Mouse (Mus musculus): ENCODE data around the gene Tbx19. TPM values are rescaled to one million over a fixed set of nuclear protein-coding genes. Genes with fewer than 3 reads are reported as not detected.

The Tbx19 gene
- polyA plus RNA-seq, 1 experiment: not detected

- H3K79me3 ChIP-seq (ENCODE audit: low read depth): no peaks in the 10 kb centered on the region
- TF ChIP-seq MYOD1 (IDR thresholded peaks at IDR 0.05; ENCODE audit: control insufficient read depth, insufficient read length, low read depth) (no peak), USF1 (IDR thresholded peaks at IDR 0.05; ENCODE audit: low read depth) (no peak), FOSL1 (IDR thresholded peaks at IDR 0.05; ENCODE audit: insufficient read depth, low read length, poor library complexity, severe bottlenecking) (no peak), MAX (IDR thresholded peaks at IDR 0.05) (no peak), CTCF (IDR thresholded peaks at IDR 0.05; ENCODE audit: control insufficient read depth, insufficient read depth, insufficient read length) (no peak), CEBPB (IDR thresholded peaks at IDR 0.05; ENCODE audit: low read depth) (no peak), MYOG (IDR thresholded peaks at IDR 0.05; ENCODE audit: control insufficient read depth, extremely low read depth, insufficient read length) (no peak)
Observed at GRCm38 (mm10) chr1:165185116-165185515, 24.5 kb upstream of the Tbx19 start.

GRCm38 (mm10) chr1:165184178-165184577 is 23.6 kb upstream of the Tbx19 start:
- Histone ChIP-seq H3K36me3 (ENCODE audit: control insufficient read depth, insufficient read depth) (no peaks in the 10 kb centered on the region), H3K27me3 (ENCODE audit: control insufficient read depth, insufficient read depth, insufficient read length) (no peaks in the 10 kb centered on the region), H3K4me3 (ENCODE audit: insufficient read depth, poor library complexity, severe bottlenecking) (no peak overlapping the region), H3ac (ENCODE audit: control insufficient read depth, insufficient read length, low read depth) (no peak overlapping the region), H3K79me2 (ENCODE audit: control insufficient read depth, insufficient read depth) (no peaks in the 10 kb centered on the region), H3K79me3 (ENCODE audit: low read depth) (no peaks in the 10 kb centered on the region)
- TF ChIP-seq CEBPB (IDR thresholded peaks at IDR 0.05; ENCODE audit: low read depth): no peak
- TF ChIP-seq MYOD1 (IDR thresholded peaks at IDR 0.05; ENCODE audit: control insufficient read depth, insufficient read length, low read depth): no peak
- no peak for TF ChIP-seq MYOG (IDR thresholded peaks at IDR 0.05; ENCODE audit: control insufficient read depth, extremely low read depth, insufficient read length)
- TF ChIP-seq USF1 (IDR thresholded peaks at IDR 0.05; ENCODE audit: low read depth): no peak
- TF ChIP-seq CTCF (IDR thresholded peaks at IDR 0.05; ENCODE audit: control insufficient read depth, insufficient read depth, insufficient read length): no peak
- TF ChIP-seq MAX (IDR thresholded peaks at IDR 0.05): no peak
- no peak for TF ChIP-seq FOSL1 (IDR thresholded peaks at IDR 0.05; ENCODE audit: insufficient read depth, low read length, poor library complexity, severe bottlenecking)

More at GRCm38 (mm10) chr1:165185116-165185515, 24.5 kb upstream of the Tbx19 start:
- H3K36me3 ChIP-seq (ENCODE audit: control insufficient read depth, insufficient read depth): no peaks in the 10 kb centered on the region
- H3K79me2 ChIP-seq (ENCODE audit: control insufficient read depth, insufficient read depth): no peaks in the 10 kb centered on the region
- no peak overlapping the region for H3ac ChIP-seq (ENCODE audit: control insufficient read depth, insufficient read length, low read depth)
- no peaks in the 10 kb centered on the region for H3K27me3 ChIP-seq (ENCODE audit: control insufficient read depth, insufficient read depth, insufficient read length)
- H3K4me3 ChIP-seq (ENCODE audit: insufficient read depth, poor library complexity, severe bottlenecking): no peak overlapping the region

DNA sequence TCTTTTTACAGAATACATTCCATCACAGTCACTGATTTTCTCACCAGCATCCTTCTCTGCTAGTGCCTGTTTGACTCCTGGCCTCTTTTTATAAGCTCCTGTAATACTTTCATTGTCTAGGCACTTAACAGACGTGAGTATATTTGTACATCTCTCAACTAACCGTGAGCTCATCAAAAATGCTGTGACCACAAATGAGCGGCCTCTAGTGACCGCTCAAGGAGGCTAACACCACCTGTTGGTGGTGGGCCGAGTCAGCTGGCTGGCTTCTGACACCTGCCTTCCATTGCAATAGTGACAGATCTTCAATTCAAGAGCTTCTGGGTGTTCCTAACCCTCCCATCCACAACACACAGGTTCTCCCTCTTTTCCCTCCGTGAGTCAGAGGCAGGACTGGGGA is 22.8 kb upstream of the Tbx19 start:
- TF ChIP-seq MAX (IDR thresholded peaks at IDR 0.05) (no peak), MYOG (IDR thresholded peaks at IDR 0.05; ENCODE audit: control insufficient read depth, extremely low read depth, insufficient read length) (no peak), FOSL1 (IDR thresholded peaks at IDR 0.05; ENCODE audit: insufficient read depth, low read length, poor library complexity, severe bottlenecking) (no peak), CEBPB (IDR thresholded peaks at IDR 0.05; ENCODE audit: low read depth) (no peak), CTCF (IDR thresholded peaks at IDR 0.05; ENCODE audit: control insufficient read depth, insufficient read depth, insufficient read length) (no peak), MYOD1 (IDR thresholded peaks at IDR 0.05; ENCODE audit: control insufficient read depth, insufficient read length, low read depth) (peak; percentile 29)
- Histone ChIP-seq H3K79me3 (ENCODE audit: low read depth) (no peaks in the 10 kb centered on the region), H3K36me3 (ENCODE audit: control insufficient read depth, insufficient read depth) (peaks cover 3% of the 10 kb centered on the region), H3K27me3 (ENCODE audit: control insufficient read depth, insufficient read depth, insufficient read length) (no peaks in the 10 kb centered on the region), H3K4me3 (ENCODE audit: insufficient read depth, poor library complexity, severe bottlenecking) (no peak overlapping the region), H3K79me2 (ENCODE audit: control insufficient read depth, insufficient read depth) (no peaks in the 10 kb centered on the region), H3ac (ENCODE audit: control insufficient read depth, insufficient read length, low read depth) (no peak overlapping the region)

DNA sequence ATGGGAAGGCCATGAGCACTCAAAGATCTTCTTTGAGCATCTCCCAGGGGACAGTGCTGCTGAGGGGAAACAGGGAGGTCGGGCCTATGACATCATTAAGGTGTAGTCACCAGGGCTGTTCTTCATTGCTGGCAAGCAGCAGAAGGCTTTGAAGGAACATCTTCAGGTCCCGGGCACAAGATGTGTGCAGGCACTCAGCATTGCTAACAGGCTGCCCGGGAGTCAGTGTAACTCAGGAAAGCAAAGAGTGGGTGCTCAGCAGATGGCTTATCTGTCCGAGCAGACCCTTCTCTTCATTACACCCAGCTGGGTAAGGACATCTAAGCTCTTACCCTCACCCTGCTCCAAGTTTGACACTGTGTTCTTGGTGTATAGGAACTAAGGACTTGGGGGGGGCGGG is 18.7 kb upstream of the Tbx19 start:
- TF ChIP-seq USF1 (IDR thresholded peaks at IDR 0.05; ENCODE audit: low read depth) (no peak), FOSL1 (IDR thresholded peaks at IDR 0.05; ENCODE audit: insufficient read depth, low read length, poor library complexity, severe bottlenecking) (no peak), MAX (IDR thresholded peaks at IDR 0.05) (no peak), CEBPB (IDR thresholded peaks at IDR 0.05; ENCODE audit: low read depth) (no peak), CTCF (IDR thresholded peaks at IDR 0.05; ENCODE audit: control insufficient read depth, insufficient read depth, insufficient read length) (no peak), MYOG (IDR thresholded peaks at IDR 0.05; ENCODE audit: control insufficient read depth, extremely low read depth, insufficient read length) (no peak), MYOD1 (IDR thresholded peaks at IDR 0.05; ENCODE audit: control insufficient read depth, insufficient read length, low read depth) (no peak)
- no peaks in the 10 kb centered on the region for H3K27me3 ChIP-seq (ENCODE audit: control insufficient read depth, insufficient read depth, insufficient read length)
- peaks cover 11% of the 10 kb centered on the region for H3K36me3 ChIP-seq (ENCODE audit: control insufficient read depth, insufficient read depth)
- no peaks in the 10 kb centered on the region for H3K79me3 ChIP-seq (ENCODE audit: low read depth)
- no peak overlapping the region for H3K4me3 ChIP-seq (ENCODE audit: insufficient read depth, poor library complexity, severe bottlenecking)
- H3ac ChIP-seq (ENCODE audit: control insufficient read depth, insufficient read length, low read depth): no peak overlapping the region
- H3K79me2 ChIP-seq (ENCODE audit: control insufficient read depth, insufficient read depth): no peaks in the 10 kb centered on the region

GRCm38 (mm10) chr1:165178075-165178474 is 17.5 kb upstream of the Tbx19 start:
- Histone ChIP-seq H3K36me3 (ENCODE audit: control insufficient read depth, insufficient read depth) (peaks cover 11% of the 10 kb centered on the region), H3K4me3 (ENCODE audit: insufficient read depth, poor library complexity, severe bottlenecking) (no peak overlapping the region), H3ac (ENCODE audit: control insufficient read depth, insufficient read length, low read depth) (no peak overlapping the region), H3K79me3 (ENCODE audit: low read depth) (no peaks in the 10 kb centered on the region), H3K79me2 (ENCODE audit: control insufficient read depth, insufficient read depth) (no peaks in the 10 kb centered on the region), H3K27me3 (ENCODE audit: control insufficient read depth, insufficient read depth, insufficient read length) (no peaks in the 10 kb centered on the region)
- TF ChIP-seq FOSL1 (IDR thresholded peaks at IDR 0.05; ENCODE audit: insufficient read depth, low read length, poor library complexity, severe bottlenecking) (no peak), CEBPB (IDR thresholded peaks at IDR 0.05; ENCODE audit: low read depth) (no peak), MYOD1 (IDR thresholded peaks at IDR 0.05; ENCODE audit: control insufficient read depth, insufficient read length, low read depth) (no peak), CTCF (IDR thresholded peaks at IDR 0.05; ENCODE audit: control insufficient read depth, insufficient read depth, insufficient read length) (no peak), MYOG (IDR thresholded peaks at IDR 0.05; ENCODE audit: control insufficient read depth, extremely low read depth, insufficient read length) (no peak), USF1 (IDR thresholded peaks at IDR 0.05; ENCODE audit: low read depth) (no peak), MAX (IDR thresholded peaks at IDR 0.05) (no peak)

All from C2C12 (cell line).